Mouse (Mus musculus) R1 (cell line): ENCODE measurements at regions not wholly inside any gene's neighbourhood (a gene's known extent, or its start where the extent isn't known, plus 50 kb on each side); places are given as distances from the start of the nearest gene placed in this dataset.
A peak's percentile ranks its signal among the peaks of the same experiment; 100 is the strongest.
"Not testable (repeated sequence)": the region's sequence is repeated elsewhere in the genome, so short reads cannot be mapped to it uniquely, and the experiment has no call there.

Experiments
- DNase-seq: peaks from one replicate; pipeline ENCODE4 v3.0.0-alpha.2; 2018; ENCODE audit warnings: low read depth, low spot score

GRCm38 (mm10) chr11:13605152-13605697, 993.9 kb upstream of the Pom121l12 start:
- DNase-seq: no peak

GRCm38 (mm10) chr11:13584726-13585125, 1014.4 kb upstream of the Pom121l12 start:
- DNase-seq: no peak

- no peak for DNase-seq
These were observed 1043.8 kb upstream of the Pom121l12 start for GRCm38 (mm10) chr11:13555267-13555666.

- DNase-seq: peak; percentile 90
These were observed 1054.9 kb upstream of the Cobl start for GRCm38 (mm10) chr11:13519618-13520017.

GRCm38 (mm10) chr11:13510914-13511313, 1046.2 kb upstream of the Cobl start:
- DNase-seq: not testable (repeated sequence)

GRCm38 (mm10) chr11:13485971-13486370, 1021.2 kb upstream of the Cobl start:
- no peak for DNase-seq

- DNase-seq: not testable (repeated sequence)
These were observed 986.8 kb upstream of the Cobl start for GRCm38 (mm10) chr11:13451516-13451915.

GRCm38 (mm10) chr11:13436433-13436832, 971.7 kb upstream of the Cobl start:
- no peak for DNase-seq

- peak; percentile 82 for DNase-seq
These were observed 953.1 kb upstream of the Cobl start for GRCm38 (mm10) chr11:13417881-13418280.
